Mouse (Mus musculus): ENCODE data around the gene Ino80e. TPM values are rescaled to one million over a fixed set of nuclear protein-coding genes. Genes with fewer than 3 reads are reported as not detected.
"Not testable (repeated sequence)": the region's sequence is repeated elsewhere in the genome, so short reads cannot be mapped to it uniquely, and the experiment has no call there.

The Ino80e gene
- polyA plus RNA-seq (2015; fragmentation: Nextera tagmentation; extraction: Ambion mirVana): 62.2 and 64.8 TPM in 2 replicates

GRCm38 (mm10) chr7:126862147-126862784 lies at the start of gene Ino80e:
TSS of gene Ino80e (minus strand) at chr7:126862377.
- H3K9ac ChIP-seq (ENCODE audit: low read length): peak within 1 kb of the TSS; percentile 84
- under 1% methylated on average over 41 of the region's 41 CpGs for WGBS
- no peaks in the 10 kb centered on the region for H3K9me3 ChIP-seq (replicated peaks; ENCODE audit: control insufficient read depth, low read length)
- peak; percentile 75 for ATAC-seq (ENCODE audit: insufficient read depth, low FRiP score)
- H3K27me3 ChIP-seq (ENCODE audit: control insufficient read depth, insufficient read depth, low read length): no peaks in the 10 kb centered on the region
- peak within 1 kb of the TSS; percentile 88 for H3K4me2 ChIP-seq (ENCODE audit: low read depth, low read length)
- H3K36me3 ChIP-seq (ENCODE audit: control insufficient read depth, insufficient read depth, low read length): peaks cover 11% of the 10 kb centered on the region; the same call in 1 of the 2 replicates
- peak within 1 kb of the TSS; percentile 83 for H3K27ac ChIP-seq (ENCODE audit: low read length)
- H3K4me1 ChIP-seq (ENCODE audit: control insufficient read depth, insufficient read depth, low read length): peaks cover 23% of the 10 kb centered on the region
- H3K4me3 ChIP-seq (replicated peaks; ENCODE audit: low read length): peak within 1 kb of the TSS; percentile 73

GRCm38 (mm10) chr7:126905590-126905989 lies 43.4 kb upstream of the Ino80e start:
- ATAC-seq (ENCODE audit: insufficient read depth, low FRiP score): no peak
- Histone ChIP-seq H3K36me3 (ENCODE audit: control insufficient read depth, insufficient read depth, low read length) (no peaks in the 10 kb centered on the region), H3K27me3 (ENCODE audit: control insufficient read depth, insufficient read depth, low read length) (no peaks in the 10 kb centered on the region), H3K4me3 (replicated peaks; ENCODE audit: low read length) (no peak overlapping the region), H3K4me1 (ENCODE audit: control insufficient read depth, insufficient read depth, low read length) (no peaks in the 10 kb centered on the region), H3K27ac (ENCODE audit: low read length) (no peak overlapping the region), H3K4me2 (ENCODE audit: low read depth, low read length) (no peak overlapping the region), H3K9ac (ENCODE audit: low read length) (no peak overlapping the region), H3K9me3 (replicated peaks; ENCODE audit: control insufficient read depth, low read length) (no peaks in the 10 kb centered on the region)
- WGBS: 66% methylated on average over 3 of the region's 3 CpGs

- not testable (repeated sequence) for H3K4me2 ChIP-seq (ENCODE audit: low read depth, low read length); H3K27me3 ChIP-seq (ENCODE audit: control insufficient read depth, insufficient read depth, low read length); H3K36me3 ChIP-seq (ENCODE audit: control insufficient read depth, insufficient read depth, low read length); H3K4me3 ChIP-seq (replicated peaks; ENCODE audit: low read length); H3K27ac ChIP-seq (ENCODE audit: low read length); H3K9ac ChIP-seq (ENCODE audit: low read length); ATAC-seq (ENCODE audit: insufficient read depth, low FRiP score); H3K9me3 ChIP-seq (replicated peaks; ENCODE audit: control insufficient read depth, low read length)
- WGBS: 95% methylated on average over 7 of the region's 9 CpGs
- peaks cover 15% of the 10 kb centered on the region for H3K4me1 ChIP-seq (ENCODE audit: control insufficient read depth, insufficient read depth, low read length)
Measured at GRCm38 (mm10) chr7:126899781-126900180, 37.6 kb upstream of the Ino80e start.

- H3K9me3 ChIP-seq (replicated peaks; ENCODE audit: control insufficient read depth, low read length): no peaks in the 10 kb centered on the region
- peak overlapping the region; percentile 78 for H3K27ac ChIP-seq (ENCODE audit: low read length)
- H3K9ac ChIP-seq (ENCODE audit: low read length): peak overlapping the region; percentile 86
- peak overlapping the region; percentile 82 for H3K4me2 ChIP-seq (ENCODE audit: low read depth, low read length)
- H3K4me1 ChIP-seq (ENCODE audit: control insufficient read depth, insufficient read depth, low read length): peaks cover 15% of the 10 kb centered on the region
- no peaks in the 10 kb centered on the region for H3K27me3 ChIP-seq (ENCODE audit: control insufficient read depth, insufficient read depth, low read length)
- ATAC-seq (ENCODE audit: insufficient read depth, low FRiP score): peak; percentile 98
- H3K4me3 ChIP-seq (replicated peaks; ENCODE audit: low read length): peak overlapping the region; percentile 69
- 11% methylated on average over 37 of the region's 37 CpGs for WGBS
- H3K36me3 ChIP-seq (ENCODE audit: control insufficient read depth, insufficient read depth, low read length): no peaks in the 10 kb centered on the region
Measured at GRCm38 (mm10) chr7:126898102-126898990, 36.2 kb upstream of the Ino80e start.

GRCm38 (mm10) chr7:126897390-126898101 lies 35.4 kb upstream of the Ino80e start:
- peaks cover 15% of the 10 kb centered on the region for H3K4me1 ChIP-seq (ENCODE audit: control insufficient read depth, insufficient read depth, low read length)
- 17% methylated on average over 16 of the region's 16 CpGs for WGBS
- peak overlapping the region; percentile 86 for H3K9ac ChIP-seq (ENCODE audit: low read length)
- H3K9me3 ChIP-seq (replicated peaks; ENCODE audit: control insufficient read depth, low read length): no peaks in the 10 kb centered on the region
- H3K4me2 ChIP-seq (ENCODE audit: low read depth, low read length): peak overlapping the region; percentile 82
- peak overlapping the region; percentile 69 for H3K4me3 ChIP-seq (replicated peaks; ENCODE audit: low read length)
- no peaks in the 10 kb centered on the region for H3K27me3 ChIP-seq (ENCODE audit: control insufficient read depth, insufficient read depth, low read length)
- no peak for ATAC-seq (ENCODE audit: insufficient read depth, low FRiP score)
- H3K36me3 ChIP-seq (ENCODE audit: control insufficient read depth, insufficient read depth, low read length): no peaks in the 10 kb centered on the region
- H3K27ac ChIP-seq (ENCODE audit: low read length): peak overlapping the region; percentile 78

GRCm38 (mm10) chr7:126896912-126897311 lies 34.7 kb upstream of the Ino80e start:
- Histone ChIP-seq H3K27ac (ENCODE audit: low read length) (peak overlapping the region; percentile 34), H3K27me3 (ENCODE audit: control insufficient read depth, insufficient read depth, low read length) (no peaks in the 10 kb centered on the region), H3K36me3 (ENCODE audit: control insufficient read depth, insufficient read depth, low read length) (no peaks in the 10 kb centered on the region), H3K9me3 (replicated peaks; ENCODE audit: control insufficient read depth, low read length) (no peaks in the 10 kb centered on the region), H3K4me2 (ENCODE audit: low read depth, low read length) (peak overlapping the region; percentile 82), H3K4me3 (replicated peaks; ENCODE audit: low read length) (no peak overlapping the region; the same call in 1 of the 2 replicates), H3K9ac (ENCODE audit: low read length) (no peak overlapping the region), H3K4me1 (ENCODE audit: control insufficient read depth, insufficient read depth, low read length) (peaks cover 15% of the 10 kb centered on the region)
- no peak for ATAC-seq (ENCODE audit: insufficient read depth, low FRiP score)
- 80% methylated on average over 5 of the region's 5 CpGs for WGBS

GRCm38 (mm10) chr7:126888852-126889251 lies 26.7 kb upstream of the Ino80e start:
- H3K9ac ChIP-seq (ENCODE audit: low read length): no peak overlapping the region
- 42% methylated on average over 7 of the region's 7 CpGs for WGBS
- no peaks in the 10 kb centered on the region for H3K36me3 ChIP-seq (ENCODE audit: control insufficient read depth, insufficient read depth, low read length)
- ATAC-seq (ENCODE audit: insufficient read depth, low FRiP score): no peak
- no peaks in the 10 kb centered on the region for H3K4me1 ChIP-seq (ENCODE audit: control insufficient read depth, insufficient read depth, low read length)
- no peak overlapping the region for H3K27ac ChIP-seq (ENCODE audit: low read length)
- no peaks in the 10 kb centered on the region for H3K9me3 ChIP-seq (replicated peaks; ENCODE audit: control insufficient read depth, low read length)
- no peak overlapping the region for H3K4me2 ChIP-seq (ENCODE audit: low read depth, low read length)
- no peak overlapping the region for H3K4me3 ChIP-seq (replicated peaks; ENCODE audit: low read length)
- no peaks in the 10 kb centered on the region for H3K27me3 ChIP-seq (ENCODE audit: control insufficient read depth, insufficient read depth, low read length)

- Histone ChIP-seq H3K36me3 (ENCODE audit: control insufficient read depth, insufficient read depth, low read length) (no peaks in the 10 kb centered on the region), H3K27ac (ENCODE audit: low read length) (no peak overlapping the region), H3K4me1 (ENCODE audit: control insufficient read depth, insufficient read depth, low read length) (peaks cover 13% of the 10 kb centered on the region), H3K9me3 (replicated peaks; ENCODE audit: control insufficient read depth, low read length) (no peaks in the 10 kb centered on the region), H3K4me2 (ENCODE audit: low read depth, low read length) (no peak overlapping the region), H3K9ac (ENCODE audit: low read length) (no peak overlapping the region), H3K4me3 (replicated peaks; ENCODE audit: low read length) (no peak overlapping the region), H3K27me3 (ENCODE audit: control insufficient read depth, insufficient read depth, low read length) (no peaks in the 10 kb centered on the region)
- 56% methylated on average over 5 of the region's 5 CpGs for WGBS
- no peak for ATAC-seq (ENCODE audit: insufficient read depth, low FRiP score)
Measured at GRCm38 (mm10) chr7:126887281-126887680, 25.1 kb upstream of the Ino80e start.
